Mouse (Mus musculus) layer of hippocampus, adult 6 months (tissue): ENCODE measurements around the gene Vegfa. TPM values are rescaled to one million over a fixed set of nuclear protein-coding genes. Genes with fewer than 3 reads are reported as not detected.

Experiments used
- long read RNA-seq, 2 experiments: library from polyadenylated mRNA; unstranded; transcript quantifications; one replicate each; pipeline ENCODE4 v2.0.0; 2019 to 2020
- polyA plus RNA-seq: library from polyadenylated mRNA; unstranded; fragments of <200 nt; fragmentation: Nextera tagmentation; gene quantifications from 2 replicates; pipeline ENCODE4 v1.2.3, GENCODE M21; 2021

The Vegfa gene
- 2.5 and 3.0 TPM in 2 replicates for polyA plus RNA-seq
- long read RNA-seq, experiment 1: 0 reads
- long read RNA-seq, experiment 2, partial matches to known transcripts: 0 of 2 reads
- long read RNA-seq, experiment 2, other reads (novel, unspliced or antisense): 2 of 2 reads

GRCm38 (mm10) chr17:46032257-46032991 is at the start of gene Vegfa:
Vegfa (minus strand) TSS chr17:46032369.

Other genes starting within 250 kb of the Vegfa start
- gene Mrps18a, start 78.6 kb upstream of the Vegfa start, polyA plus RNA-seq: 198 and 201 TPM in 2 replicates
- gene Rsph9, start 111.8 kb upstream of the Vegfa start, polyA plus RNA-seq: 94.1 and 109 TPM in 2 replicates
- gene Mad2l1bp, start 121.2 kb upstream of the Vegfa start, polyA plus RNA-seq: 15.0 and 15.3 TPM in 2 replicates
- gene Gtpbp2, start 128.7 kb upstream of the Vegfa start, polyA plus RNA-seq: 5.0 and 6.7 TPM in 2 replicates
- 2.2 and 3.6 TPM in 2 replicates for gene Polh, start 170.3 kb upstream of the Vegfa start, polyA plus RNA-seq
- 8.4 and 8.7 TPM in 2 replicates for gene Xpo5, start 170.4 kb upstream of the Vegfa start, polyA plus RNA-seq
- gene Polr1c, start 215.7 kb upstream of the Vegfa start, polyA plus RNA-seq: 36.0 and 40.2 TPM in 2 replicates
- 178 and 188 TPM in 2 replicates for gene Yipf3, start 215.7 kb upstream of the Vegfa start, polyA plus RNA-seq
- 10.2 and 12.3 TPM in 2 replicates for gene Lrrc73, start 221.2 kb upstream of the Vegfa start, polyA plus RNA-seq